Mouse (Mus musculus): ENCODE data around the gene Fam178b.

The Fam178b gene

DNA sequence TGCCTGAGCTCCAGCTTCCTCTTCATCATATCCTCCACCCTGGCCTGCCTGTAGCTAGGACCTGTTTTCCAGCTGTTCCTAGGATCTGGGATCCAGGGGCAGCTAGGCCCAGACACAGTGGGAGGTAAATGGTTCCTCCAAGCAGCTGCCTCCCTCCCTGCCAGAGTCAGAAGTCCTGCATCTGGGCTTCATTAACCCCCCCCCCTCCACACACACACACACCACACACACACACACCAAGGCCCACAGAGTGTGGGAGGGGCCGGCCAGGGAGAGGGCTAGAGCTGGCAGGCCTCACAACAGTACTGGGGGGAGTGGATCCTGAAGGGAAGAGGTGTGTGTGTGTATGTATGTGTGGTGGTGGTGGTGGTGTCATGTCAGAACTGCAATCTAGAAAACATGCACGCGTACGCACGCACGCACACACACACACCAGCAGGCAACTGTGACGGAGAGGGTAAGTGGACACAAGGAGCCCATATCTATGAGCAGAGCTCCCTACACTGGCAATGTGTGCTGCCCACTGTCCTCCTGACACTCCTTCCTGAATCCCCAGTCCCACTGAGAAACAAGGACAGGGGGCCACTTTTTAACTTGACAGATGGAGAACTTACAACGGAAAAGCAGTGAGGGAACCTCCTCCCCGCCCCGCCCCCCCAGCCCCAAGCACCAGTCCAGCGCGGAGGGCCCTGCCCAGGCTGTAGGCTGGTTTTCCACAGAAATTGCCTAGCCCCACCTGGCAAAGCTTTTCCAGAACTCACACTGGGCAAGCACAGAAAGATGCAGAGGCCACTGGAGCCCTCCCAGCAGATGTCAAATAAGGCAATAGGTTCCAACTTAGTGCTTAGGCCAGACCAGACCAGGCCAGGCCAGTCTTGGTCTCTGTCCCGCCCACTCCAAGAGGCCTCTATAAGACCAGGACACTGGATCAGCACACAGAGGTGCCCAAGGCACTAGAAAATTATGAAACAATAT lies 94.2 kb downstream of the Fam178b start:
- no peak for DNase-seq (ENCODE audit: inconsistent age in 2 of 2, low spot score in 1 of 2)

DNA sequence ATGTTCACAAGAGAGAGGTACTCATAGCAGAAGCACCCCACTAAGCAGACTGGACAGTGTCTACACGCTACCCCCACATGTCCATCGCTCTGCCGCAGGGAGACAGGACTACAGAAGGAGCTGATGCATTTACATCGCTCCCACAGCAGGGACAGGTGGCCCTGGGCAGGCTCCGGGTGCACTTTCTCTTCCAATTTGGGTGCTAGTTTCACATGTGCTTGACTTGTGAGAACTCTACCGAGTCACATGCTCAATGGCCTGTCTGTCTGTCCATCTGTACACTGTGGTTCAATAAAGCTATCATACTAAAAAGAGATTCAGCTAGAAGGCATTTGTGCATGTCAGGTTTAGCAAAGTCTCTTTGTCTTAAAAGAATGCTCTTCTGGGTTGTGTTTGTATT lies 95.1 kb downstream of the Fam178b start:
- DNase-seq (ENCODE audit: inconsistent age in 2 of 2, low spot score in 1 of 2) = no peak

DNA sequence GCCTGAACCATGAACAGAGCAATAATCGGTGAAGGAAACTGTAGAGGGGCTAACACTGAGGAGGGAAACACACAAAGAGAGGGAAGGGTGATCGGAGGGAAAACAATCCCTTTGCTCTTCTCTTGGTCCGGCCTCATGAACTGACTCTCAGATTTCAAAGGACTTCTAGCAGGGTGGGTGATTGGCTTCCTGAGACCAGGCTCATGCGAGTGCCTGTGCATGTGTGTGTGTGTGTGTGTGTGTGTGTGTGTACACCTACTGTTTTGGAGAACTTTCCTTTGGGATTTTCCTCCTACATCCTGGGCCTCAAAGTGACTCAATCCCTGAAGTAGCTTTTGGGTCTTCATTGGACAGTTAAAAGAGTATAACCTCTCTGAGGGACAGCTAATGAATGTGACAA lies 96.7 kb downstream of the Fam178b start:
- DNase-seq (ENCODE audit: inconsistent age in 2 of 2, low spot score in 1 of 2) = no peak

DNA sequence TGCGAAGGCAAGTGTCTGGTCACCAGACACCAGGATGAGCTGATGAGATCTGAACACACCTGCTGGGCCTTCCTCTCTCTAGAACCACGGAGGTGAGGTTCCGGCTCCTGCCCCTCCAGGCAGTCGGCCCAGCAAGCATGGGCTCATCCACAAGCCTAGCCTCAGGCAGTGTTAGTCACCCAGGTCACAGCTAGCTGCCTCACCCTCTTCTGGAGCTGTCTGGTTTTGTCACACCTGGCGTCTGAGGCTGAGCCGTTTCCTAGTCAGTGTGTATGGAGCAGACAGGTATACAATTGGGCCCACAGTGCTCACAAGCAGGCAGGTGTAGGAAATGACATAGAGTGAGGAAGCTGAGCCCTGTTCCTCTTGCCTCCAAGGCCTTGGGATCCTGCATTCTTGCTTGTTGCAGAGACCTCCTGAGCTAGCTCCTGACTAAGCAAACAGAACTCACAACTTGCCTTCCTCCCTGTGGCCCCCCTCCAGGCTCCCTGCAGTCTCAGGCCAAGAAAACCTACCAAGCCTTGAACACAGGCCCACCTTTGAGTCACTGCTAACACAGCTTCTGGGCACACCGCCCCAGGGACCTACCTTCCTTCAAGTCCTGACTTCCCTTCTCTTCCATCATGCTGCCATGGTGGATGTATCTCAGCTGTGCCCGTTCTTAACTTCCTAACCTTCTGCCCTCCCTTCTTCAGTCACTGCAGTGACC lies 99.4 kb downstream of the Fam178b start:
- DNase-seq (ENCODE audit: inconsistent age in 2 of 2, low spot score in 1 of 2) = peak in 1 of 2 experiments; percentile 55

DNA sequence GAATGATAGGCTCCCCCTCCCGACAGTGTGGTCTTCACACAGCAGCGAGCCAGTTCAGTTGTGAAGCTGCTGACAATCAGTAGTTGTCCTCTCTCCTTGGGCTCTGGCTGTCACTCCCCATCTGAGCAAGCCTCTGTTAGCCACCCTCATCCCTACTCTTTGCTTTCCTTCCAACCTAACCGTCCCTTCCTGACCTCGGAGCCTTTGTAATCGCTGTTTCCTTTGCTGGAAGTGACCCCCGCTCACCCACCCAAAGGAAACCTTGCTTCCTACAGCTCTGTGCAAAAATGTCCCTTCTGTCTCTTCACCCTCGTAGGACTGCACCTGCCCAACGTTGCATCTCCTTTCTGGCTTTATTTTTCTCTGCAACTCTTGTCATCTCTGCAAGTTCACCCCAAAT lies 100.8 kb downstream of the Fam178b start:
- no peak for DNase-seq (ENCODE audit: inconsistent age in 2 of 2, low spot score in 1 of 2)

DNA sequence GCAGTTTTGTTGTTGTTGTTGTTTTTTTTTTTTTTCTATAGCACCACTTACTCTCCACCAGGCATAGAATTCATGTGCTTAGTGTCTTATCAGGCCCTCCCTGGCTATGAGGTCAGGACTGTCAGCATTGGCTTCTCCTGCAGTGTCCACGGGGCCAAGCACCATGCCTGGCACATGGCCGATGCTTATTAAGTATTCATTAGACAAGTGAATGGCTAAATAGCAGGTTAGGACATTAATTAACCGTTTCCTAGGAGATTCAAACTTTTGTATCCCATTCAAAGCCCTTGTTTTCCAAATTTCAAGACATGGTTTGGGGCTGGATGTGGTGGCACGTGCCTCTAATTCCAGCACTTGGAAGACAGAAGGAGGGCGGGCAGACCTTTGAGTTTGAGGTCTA lies 101.7 kb downstream of the Fam178b start:
- no peak for DNase-seq (ENCODE audit: inconsistent age in 2 of 2, low spot score in 1 of 2)

DNA sequence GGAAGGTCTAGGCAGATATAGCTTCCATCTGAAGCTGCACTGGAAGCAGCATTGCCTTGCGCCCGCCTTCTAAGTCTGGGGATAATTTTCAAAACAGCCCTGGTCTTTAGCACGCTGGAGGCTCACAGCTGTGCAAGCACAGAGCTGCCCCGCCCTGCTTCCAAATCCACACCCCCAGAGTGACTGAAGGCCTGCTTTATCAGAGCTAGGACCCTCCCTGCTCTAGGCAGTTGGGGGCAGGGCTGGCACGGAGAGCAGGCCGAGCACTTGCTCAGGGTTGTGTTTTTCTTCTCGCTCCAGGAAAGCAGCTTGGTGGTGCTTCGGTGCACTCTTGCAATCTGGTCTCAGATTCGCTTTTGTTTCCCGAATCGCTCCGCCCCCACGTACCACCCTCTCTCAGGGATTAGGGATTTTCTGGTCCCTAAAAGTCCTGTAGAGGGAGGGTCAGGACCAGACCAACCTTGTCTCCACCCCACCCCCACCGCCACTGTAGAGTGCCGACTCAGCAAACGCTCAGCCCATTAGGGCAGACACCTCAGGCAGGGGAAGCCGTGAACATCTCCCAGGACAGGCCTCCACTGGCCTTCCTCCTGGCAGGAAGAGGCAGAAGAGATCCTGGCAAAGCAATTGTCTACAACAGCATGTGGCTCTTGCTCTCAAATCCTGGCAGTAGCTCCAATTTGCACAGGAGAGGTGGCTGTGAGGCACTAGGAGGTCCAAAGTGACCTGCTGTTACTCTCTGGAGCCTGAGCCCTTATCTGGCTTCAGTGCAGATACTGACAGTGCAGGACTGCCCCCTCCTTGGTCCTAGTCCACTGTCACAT lies 102.4 kb downstream of the Fam178b start:
- DNase-seq (ENCODE audit: inconsistent age in 2 of 2, low spot score in 1 of 2) = peak; percentile 67 to 81

DNA sequence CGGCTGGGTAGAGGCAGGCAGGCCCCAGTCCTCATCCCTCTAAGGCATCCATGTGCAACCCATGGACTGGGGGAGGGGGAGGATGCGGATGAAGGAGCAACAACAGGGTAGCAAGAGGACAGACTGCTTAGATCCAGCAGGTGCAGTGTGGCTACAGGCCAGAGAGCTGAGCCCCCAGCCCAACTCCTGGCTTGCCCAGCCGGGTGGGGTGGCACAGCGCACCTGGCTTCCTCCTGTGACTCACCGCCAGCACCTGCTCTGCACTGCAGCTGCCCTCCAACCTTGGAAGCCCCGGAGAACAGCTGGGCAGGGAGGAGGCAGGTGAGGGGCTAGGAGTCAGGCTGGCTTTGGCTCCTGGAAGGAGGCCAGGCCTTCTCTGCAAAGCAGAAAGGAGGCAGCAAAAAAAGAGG lies 103.0 kb downstream of the Fam178b start:
- no peak for DNase-seq (ENCODE audit: inconsistent age in 2 of 2, low spot score in 1 of 2)

DNA sequence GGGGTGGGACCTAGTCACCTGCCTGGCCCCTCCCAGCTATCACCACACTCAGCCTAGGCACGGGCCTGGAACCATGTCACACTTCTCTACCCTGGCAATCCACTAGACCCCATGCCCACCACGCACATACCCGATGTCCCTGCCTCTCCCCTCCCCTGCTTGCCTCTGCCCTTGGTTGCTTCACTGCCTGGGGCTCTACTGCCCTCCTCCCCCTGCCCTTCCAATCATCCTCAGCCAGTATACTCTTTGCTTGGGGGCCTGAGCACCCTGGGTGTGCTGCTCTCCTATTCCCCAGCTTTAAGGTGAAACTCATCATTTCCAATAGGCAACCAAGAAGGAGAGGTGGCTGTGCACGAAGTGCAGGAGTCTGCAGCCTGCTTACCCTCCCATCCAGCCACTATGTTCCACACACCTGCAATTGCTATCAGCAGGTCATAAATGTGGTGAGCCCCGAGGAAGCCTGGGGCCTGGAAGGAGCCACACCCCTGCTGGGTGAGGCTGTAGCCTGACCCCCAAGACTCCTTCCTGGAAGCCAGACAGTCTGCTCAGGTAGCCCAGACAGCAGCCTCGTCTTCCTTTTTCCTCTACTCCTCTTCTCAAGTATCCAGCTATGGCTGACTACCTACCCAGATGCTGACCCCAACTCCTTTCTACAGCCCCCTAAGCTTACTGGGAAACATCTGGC lies 105.8 kb downstream of the Fam178b start:
- no peak for DNase-seq (ENCODE audit: inconsistent age in 2 of 2, low spot score in 1 of 2)

DNA sequence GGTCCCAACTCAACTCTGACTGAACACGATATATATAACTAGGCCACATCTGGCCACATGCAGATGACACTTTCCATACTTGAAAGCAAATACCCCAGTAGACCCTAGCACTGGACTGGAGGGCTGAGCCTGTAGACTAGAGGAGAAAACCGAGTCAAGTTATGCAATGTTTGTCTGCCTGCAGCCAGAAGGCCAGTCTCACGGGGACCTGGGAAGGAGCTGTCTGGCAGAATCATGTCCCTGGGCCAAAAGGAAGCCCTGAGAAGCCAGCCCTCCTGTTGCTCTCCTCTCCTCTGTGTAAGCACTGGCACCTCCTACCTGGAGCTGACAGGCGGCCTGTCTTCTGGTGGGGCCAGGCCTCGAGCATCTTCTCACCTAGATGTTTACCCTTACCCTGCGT lies 107.6 kb downstream of the Fam178b start:
- no peak for DNase-seq (ENCODE audit: inconsistent age in 2 of 2, low spot score in 1 of 2)

DNA sequence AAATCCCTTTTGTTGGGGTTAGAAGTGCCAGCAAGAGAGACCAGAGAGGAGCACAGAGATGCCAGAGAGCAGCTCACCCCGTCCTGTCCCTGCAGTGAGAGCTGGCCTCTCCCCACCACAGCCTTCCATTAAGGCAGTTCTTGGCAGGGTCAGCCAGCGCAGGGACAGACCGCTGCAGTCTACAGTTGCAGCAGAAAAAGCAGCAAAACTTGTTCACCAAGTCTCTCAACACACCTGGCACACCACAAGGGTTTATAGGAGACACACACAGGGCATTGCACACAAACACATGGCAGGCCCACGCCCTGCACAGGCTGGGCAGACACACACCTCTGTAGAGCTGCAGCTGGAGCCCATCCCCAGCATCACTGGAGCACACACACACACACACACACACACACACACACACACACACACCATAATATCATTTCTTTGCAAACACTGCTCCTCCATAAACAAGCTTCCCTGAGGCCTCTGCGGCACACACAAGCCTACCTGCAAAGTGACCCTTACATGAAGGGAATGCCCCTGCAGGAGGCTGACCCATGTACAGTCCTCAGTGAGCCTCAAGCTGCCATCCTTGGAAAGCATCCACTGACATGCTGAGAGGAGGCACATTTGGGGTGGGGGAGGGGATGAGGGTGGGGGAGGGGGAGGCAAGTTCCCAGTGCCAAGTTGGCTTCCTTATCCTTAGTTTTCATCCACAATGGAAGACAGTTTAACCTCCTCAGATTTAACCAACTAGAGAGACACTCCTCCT lies 108.6 kb downstream of the Fam178b start:
- no peak for DNase-seq (ENCODE audit: inconsistent age in 2 of 2, low spot score in 1 of 2)

DNA sequence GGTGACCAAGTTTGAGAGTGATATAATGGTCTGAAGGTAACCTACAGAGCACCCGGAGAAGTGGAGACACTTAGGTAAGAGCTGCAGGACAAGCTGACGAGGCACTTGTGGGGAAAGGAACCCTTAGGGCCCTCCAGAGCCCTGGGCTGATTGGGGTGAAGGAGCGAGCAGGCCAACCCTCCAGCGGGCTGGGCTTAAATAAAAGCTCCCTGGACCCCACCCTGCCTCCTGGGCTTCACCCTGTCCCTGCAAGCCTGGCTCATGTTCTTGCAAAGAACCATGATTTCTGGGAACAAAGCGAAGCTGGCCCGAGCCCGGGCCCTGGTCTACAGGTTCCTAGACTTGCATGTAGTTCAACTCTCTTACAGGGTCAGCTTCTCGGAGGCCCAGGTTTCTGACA lies 109.5 kb downstream of the Fam178b start:
- DNase-seq (ENCODE audit: inconsistent age in 2 of 2, low spot score in 1 of 2) = no peak

DNA sequence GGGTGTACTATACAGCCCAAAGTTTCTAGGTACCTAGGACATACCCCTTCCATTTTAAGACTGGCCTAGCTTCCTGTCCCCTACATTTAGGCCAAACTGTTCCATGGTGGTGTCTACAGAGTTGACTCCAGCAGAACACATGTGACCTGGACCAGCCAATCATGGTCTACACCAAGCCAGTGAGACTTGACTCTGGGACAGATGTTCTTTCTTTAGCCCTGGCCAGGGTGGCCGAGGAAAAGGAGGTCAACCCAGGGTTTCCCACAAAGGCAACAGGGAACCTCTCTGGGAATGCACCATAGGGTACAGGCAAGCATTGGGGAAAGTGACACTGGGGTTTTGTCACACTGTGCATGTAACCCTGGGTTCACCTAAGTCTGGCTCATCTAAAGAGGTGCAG lies 110.3 kb downstream of the Fam178b start:
- no peak for DNase-seq (ENCODE audit: inconsistent age in 2 of 2, low spot score in 1 of 2)

DNA sequence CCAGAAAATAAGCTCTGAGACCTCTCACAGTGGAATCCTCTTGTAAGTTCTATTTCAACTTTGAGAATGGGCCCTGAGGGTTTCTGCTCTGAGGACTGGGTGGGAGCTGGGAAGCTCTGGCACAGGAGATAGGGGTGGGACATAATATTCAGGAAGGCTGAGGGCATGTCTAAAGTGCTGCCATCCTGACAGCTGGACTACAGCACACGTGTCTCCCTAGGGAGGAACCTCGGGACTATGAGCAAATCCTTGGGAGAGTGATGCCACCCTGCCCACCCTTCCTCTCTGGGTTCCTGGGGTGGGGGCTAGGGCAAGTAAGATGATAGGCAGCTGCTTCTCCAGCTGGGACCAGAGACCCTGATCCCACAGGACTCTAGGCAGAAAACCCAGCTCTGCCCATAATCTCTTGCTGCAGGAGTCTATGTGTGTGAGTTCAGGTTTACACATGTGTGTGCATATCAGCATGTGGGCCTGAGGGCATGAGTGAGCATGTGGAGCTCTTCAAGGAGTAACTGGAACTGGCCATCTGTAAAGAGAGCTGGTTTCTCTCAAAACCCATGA lies 110.8 kb downstream of the Fam178b start:
- peak in 1 of 2 experiments; percentile 65 for DNase-seq (ENCODE audit: inconsistent age in 2 of 2, low spot score in 1 of 2)

DNA sequence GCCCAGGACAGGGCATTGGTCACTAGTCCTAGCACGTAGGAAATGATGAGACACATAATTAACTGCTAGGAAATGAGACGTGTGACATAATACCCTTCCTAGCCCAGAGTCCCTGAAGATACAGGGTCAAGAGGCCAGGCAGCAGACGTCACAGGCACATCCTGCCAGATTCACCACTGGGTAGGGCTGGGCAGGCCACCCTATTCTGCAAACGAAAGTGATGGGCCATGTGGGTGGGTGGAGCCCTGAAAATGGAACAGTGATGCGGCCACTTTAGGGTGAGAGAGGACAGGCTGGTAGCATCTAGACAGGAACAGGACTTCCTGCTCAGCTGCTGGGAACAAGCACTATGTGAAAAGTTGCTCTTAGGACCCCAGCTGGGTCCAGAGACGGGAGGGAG lies 111.4 kb downstream of the Fam178b start:
- DNase-seq (ENCODE audit: inconsistent age in 2 of 2, low spot score in 1 of 2) = peak; percentile 90 to 95

DNA sequence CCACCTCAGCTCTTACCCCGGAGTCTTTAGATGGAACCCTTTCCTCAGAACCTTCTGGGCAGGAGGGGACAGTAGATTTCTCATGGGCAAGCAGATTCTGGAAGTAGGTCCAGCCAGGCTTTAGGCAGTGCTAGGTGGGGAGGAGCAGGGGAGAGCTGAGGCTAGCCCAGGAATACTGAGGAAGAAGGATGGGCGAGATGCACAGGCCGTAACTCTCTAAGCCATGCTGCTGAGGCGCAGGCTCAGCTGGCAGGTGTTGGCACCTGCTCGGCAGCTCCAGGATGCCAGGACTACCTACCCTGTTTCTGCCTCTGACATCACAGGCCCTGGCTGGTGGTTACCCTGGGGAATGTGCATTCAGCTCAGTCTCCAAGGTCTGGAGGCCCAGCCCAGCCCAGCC lies 112.7 kb downstream of the Fam178b start:
- no peak for DNase-seq (ENCODE audit: inconsistent age in 2 of 2, low spot score in 1 of 2)

DNA sequence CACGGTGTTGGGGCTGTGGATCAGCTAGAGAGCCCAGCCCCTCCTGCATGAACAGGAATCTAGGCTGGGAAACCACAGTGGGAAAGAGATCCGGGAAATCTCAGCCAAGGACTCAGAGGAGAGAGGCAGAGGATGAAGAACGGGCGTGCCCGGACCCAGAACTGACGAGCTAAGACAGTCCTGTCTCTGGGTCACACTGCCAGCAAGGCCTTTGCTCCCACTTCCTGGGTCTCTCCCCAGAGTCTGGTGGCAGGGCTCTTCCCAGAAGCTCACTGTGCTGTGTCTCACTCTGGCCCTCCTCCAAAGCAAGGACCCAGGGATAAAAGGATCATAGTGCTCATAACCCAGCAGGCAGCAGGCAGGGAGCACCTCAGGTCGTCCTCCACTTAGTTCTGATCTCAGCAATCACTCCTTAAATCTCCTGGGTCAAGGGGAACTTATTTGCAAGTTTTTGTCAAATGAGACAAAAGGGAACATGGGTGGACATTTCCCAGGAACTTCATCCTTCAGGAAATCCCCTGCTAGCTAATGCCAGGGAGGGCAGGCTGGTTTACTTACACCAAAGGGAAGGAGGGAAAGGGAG lies 113.2 kb downstream of the Fam178b start:
- DNase-seq (ENCODE audit: inconsistent age in 2 of 2, low spot score in 1 of 2) = peak; percentile 57 to 75

DNA sequence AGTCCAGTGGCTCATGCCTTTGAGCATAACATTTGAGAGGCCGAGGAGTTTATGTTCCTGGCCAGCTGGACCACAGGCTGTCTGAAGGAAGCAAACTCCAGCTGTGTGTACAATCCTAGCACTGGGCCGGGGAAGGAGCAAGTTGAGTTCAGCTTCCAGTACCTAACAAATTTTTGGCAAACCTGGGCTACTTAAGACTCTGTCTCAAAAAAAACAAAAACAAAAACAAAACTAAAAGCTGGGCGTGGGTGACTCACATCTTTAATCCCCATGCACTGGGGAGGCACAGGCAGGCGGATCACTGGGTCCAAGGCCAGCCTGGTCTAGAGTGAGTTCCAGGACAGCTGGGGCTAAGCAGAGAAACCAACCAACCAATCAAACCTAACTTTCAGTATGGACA lies 114.2 kb downstream of the Fam178b start:
- peak; percentile 58 to 79 for DNase-seq (ENCODE audit: inconsistent age in 2 of 2, low spot score in 1 of 2)

DNA sequence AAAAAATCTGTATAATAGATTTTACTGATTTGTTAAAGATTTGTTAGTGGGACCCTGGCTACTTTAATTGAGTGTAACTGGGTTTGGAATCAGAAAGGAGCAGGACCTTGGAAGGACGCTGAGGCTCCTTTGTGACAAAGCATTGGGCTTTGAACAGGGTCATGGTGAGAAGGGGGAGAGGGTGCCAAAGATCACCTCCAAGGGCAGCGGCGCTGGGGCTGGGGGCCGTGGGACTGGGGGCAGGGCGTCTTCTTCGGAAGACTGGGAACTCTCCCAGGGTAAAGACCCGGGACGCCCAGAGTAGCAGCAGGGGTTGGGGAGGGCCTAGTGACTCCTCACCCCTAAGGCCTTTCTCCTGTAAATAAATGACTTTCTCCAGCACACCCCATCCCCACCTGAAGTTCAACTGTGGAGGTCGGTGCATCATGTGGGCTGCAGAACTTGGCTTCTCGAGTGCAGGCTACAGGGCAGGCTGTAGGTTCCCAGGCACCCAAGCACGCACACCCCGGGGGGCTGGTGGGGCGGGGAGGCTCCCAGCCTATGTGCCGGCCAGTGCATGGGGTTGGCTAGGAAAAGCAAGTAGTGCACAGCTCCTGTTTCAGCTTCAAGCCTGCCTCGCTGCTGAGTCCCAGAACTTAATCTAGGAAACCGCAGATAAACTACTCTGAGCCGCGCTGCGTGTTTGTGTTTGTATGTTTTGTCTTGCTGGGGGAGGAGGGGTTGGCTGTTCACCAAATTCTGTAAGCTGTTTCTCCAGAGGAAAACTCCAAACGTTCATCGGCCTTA lies 115.0 kb downstream of the Fam178b start:
- DNase-seq (ENCODE audit: inconsistent age in 2 of 2, low spot score in 1 of 2) = no peak
